Mouse (Mus musculus) heart, embryonic 11.5 days (tissue): ENCODE data around the gene Pax5. TPM values are rescaled to one million over a fixed set of nuclear protein-coding genes. Genes with fewer than 3 reads are reported as not detected.

Source experiments
- ATAC-seq: fragments of 200-750 bp; cut with Nextera tagmentation; replicated peaks from 2 replicates; pipeline ENCODE4 v1.8.0; 2017; ENCODE audit warnings: moderate library complexity; ENCODE audit not compliant: insufficient number of reproducible peaks, low FRiP score, low TSS enrichment
- H3K27ac ChIP-seq: fragments of 300-500 bp; sonication (generic); 2 replicates; pipeline ENCODE4 v1.5.1; 2014; ENCODE audit warnings: mild to moderate bottlenecking, low read depth, low read length
- H3K27me3 ChIP-seq: fragments of 300-500 bp; sonication (generic); 2 replicates; pipeline ENCODE4 v1.6.1; 2014; ENCODE audit warnings: mild to moderate bottlenecking, low read length, mixed read lengths; ENCODE audit not compliant: control insufficient read depth, insufficient read depth
- H3K36me3 ChIP-seq: fragments of 300-500 bp; sonication (generic); 2 replicates; pipeline ENCODE4 v1.6.1; 2014; ENCODE audit warnings: mild to moderate bottlenecking, low read length, moderate library complexity, mixed read lengths; ENCODE audit not compliant: control insufficient read depth, insufficient read depth
- H3K4me1 ChIP-seq: fragments of 300-500 bp; sonication (generic); 2 replicates; pipeline ENCODE4 v1.6.1; 2014; ENCODE audit warnings: low read length; ENCODE audit not compliant: control insufficient read depth, insufficient read depth
- H3K4me2 ChIP-seq: fragments of 300-500 bp; sonication (generic); 2 replicates; pipeline ENCODE4 v1.6.1; 2014; ENCODE audit warnings: mild to moderate bottlenecking, moderate library complexity
- H3K4me3 ChIP-seq: fragments of 300-500 bp; sonication (generic); 2 replicates; pipeline ENCODE4 v1.5.1; 2014; ENCODE audit warnings: low read depth, low read length
- H3K9ac ChIP-seq: fragments of 300-500 bp; sonication (generic); 2 replicates; pipeline ENCODE4 v1.6.1; 2014; ENCODE audit warnings: mild to moderate bottlenecking, low read depth, low read length, moderate library complexity
- H3K9me3 ChIP-seq: fragments of 300-500 bp; sonication (generic); replicated peaks from 2 replicates; pipeline ENCODE4 v1.6.1; 2016; ENCODE audit warnings: low read length; ENCODE audit not compliant: control insufficient read depth
- WGBS: fragments of 180-500 bp; shearing (Covaris S2); extraction: QIAGEN DNeasy Blood & Tissue Kit; methylation state at CpG from one replicate; pipeline ENCODE4 v1.1.7; 2014; ENCODE audit not compliant: insufficient replicate concordance; 5-methylcytosine and 5-hydroxymethylcytosine counted together
- polyA plus RNA-seq: library from polyadenylated mRNA; unstranded; fragments of >200 nt; fragmentation: Nextera tagmentation; extraction: Ambion mirVana; gene quantifications from 2 replicates; pipeline ENCODE4 v1.2.1, GENCODE M21; 2014

Pax5 gene
- polyA plus RNA-seq, 1 experiment from 2014 or later = not detected

DNA sequence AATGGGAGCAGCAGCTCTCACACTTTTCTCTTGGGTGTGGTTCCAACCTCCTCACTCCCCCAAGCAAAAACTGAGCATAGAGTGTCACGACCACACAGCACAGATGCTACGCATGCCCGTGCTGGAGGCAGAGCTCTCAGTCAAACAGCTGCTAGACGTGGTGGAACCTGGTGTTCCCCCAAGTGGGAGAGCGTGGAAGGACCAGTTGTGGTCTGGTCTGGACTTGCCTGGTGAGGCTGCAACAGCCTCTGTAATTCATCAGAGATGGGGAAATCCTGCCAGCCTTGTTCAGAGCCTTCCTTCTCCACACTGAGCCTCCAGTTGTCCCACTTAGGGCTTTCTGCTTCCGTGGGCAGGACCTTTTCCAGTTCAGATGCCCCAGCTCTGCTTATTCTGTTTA lies 80.2 kb downstream of the Pax5 start:
- Histone ChIP-seq H3K36me3 (no peaks in the 10 kb centered on the region), H3K27me3 (no peaks in the 10 kb centered on the region; the same call in none of the 2 replicates), H3K4me1 (peaks cover 2% of the 10 kb centered on the region; the same call in 1 of the 2 replicates), H3K27ac (no peak overlapping the region), H3K4me3 (no peak overlapping the region), H3K9me3 (no peaks in the 10 kb centered on the region), H3K9ac (no peak overlapping the region), H3K4me2 (no peak overlapping the region)
- ATAC-seq = no peak
- WGBS = 60% methylated on average over 6 of the region's 6 CpGs

DNA sequence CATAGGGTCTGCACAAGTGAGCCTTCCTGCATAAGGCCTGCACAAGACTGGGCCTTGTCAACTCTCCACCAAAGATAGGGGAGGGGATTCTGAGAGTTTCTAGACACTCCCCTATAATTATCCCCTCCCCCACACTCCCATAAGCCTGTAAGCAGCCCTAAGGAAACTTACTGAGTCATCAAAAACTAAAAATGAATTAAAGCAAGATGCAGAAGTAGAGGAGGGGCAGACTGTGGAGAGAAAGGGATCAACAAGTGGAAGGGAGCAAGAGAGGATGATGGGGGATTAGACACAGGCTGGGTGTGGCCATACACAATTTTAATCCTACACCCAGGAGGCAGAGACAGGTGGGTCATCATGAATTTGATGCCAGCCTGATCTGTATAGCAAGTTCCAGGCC lies 82.4 kb downstream of the Pax5 start:
- Histone ChIP-seq H3K4me1 (no peaks in the 10 kb centered on the region), H3K4me3 (no peak overlapping the region), H3K36me3 (no peaks in the 10 kb centered on the region), H3K27ac (no peak overlapping the region), H3K9me3 (no peaks in the 10 kb centered on the region), H3K9ac (no peak overlapping the region), H3K27me3 (no peaks in the 10 kb centered on the region), H3K4me2 (no peak overlapping the region)
- ATAC-seq = no peak

DNA sequence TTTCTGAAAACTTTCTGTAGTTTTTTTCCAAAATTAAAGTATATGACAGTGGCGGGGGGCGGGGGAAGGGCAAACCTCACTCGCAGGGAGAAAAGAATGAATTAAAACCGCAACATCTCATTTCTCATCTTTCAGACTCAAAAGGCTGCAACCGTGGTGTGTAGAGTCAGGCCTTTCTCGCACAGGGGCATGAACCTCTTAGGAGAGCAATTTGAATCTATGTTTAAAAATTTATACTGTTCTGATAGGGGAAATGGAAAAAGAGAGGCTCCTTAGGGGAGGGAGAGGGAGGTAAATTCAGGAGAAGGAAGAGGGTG lies 85.2 kb downstream of the Pax5 start:
- no peak overlapping the region for H3K4me2 ChIP-seq
- H3K36me3 ChIP-seq = no peaks in the 10 kb centered on the region
- no peaks in the 10 kb centered on the region for H3K27me3 ChIP-seq
- no peak overlapping the region for H3K27ac ChIP-seq
- no peaks in the 10 kb centered on the region for H3K9me3 ChIP-seq
- no peak overlapping the region for H3K9ac ChIP-seq
- ATAC-seq = no peak
- no peaks in the 10 kb centered on the region for H3K4me1 ChIP-seq
- H3K4me3 ChIP-seq = no peak overlapping the region
- 83% methylated on average over 6 of the region's 6 CpGs for WGBS

DNA sequence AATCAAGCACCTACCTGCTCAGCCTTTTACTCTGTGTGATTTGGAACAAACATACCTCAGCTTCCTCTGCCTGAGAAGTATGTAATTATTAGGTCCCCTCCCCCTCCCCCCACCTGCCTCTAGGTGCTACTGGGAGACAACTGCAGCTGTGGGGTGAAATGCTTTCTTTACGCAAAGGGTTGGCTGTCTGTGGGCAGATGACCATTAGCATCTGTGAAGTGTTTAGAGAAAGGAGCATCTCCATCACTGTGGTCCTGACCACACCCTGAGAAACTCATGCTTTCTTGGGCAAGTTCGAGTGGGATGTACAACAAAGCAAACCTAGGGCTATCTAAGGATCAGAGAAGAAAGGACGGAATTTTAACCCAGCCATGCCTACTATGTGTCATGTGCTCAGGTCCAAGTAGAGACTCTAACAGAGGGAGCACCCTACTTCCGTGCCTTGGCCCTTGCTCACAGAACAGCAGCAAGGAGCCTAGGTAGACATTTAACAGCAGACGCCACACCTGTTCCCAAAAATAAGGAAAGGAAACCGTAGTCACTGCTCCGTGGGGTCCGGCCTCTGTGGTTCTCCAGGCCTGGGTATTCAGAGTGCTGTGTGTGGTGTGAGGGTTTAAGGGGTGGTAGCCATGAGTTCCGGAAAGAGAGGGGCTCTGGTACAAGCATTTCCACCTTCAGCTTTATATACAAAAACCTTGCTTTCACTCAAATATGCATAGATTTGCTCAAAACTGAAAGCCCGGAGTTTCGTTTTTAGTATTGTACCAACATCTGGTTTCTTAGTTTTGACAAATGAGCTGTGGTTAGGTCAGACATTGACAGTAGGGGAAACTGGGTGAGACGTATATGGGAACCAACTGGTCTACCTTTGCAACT lies 85.8 kb downstream of the Pax5 start:
- Histone ChIP-seq H3K27ac (no peak overlapping the region), H3K4me1 (no peaks in the 10 kb centered on the region), H3K4me3 (no peak overlapping the region), H3K9me3 (no peaks in the 10 kb centered on the region), H3K27me3 (no peaks in the 10 kb centered on the region), H3K9ac (no peak overlapping the region), H3K4me2 (no peak overlapping the region), H3K36me3 (no peaks in the 10 kb centered on the region)
- 81% methylated on average over 12 of the region's 12 CpGs for WGBS
- ATAC-seq = no peak

DNA sequence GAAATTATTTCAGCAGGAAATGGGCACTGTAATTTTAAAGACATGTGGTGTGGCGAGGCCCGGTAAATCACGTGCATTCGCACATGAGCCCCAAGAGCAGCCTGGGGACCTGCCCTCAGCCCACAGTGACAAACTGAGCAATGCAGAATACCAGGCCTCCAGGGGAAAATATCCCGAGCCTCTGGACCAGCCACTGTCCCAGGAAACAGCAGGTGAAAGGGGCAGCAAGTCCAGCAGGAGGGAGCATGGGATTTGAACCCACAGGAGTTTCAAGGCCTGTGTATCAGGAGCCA lies 86.9 kb downstream of the Pax5 start:
- Histone ChIP-seq H3K27ac (no peak overlapping the region), H3K4me3 (no peak overlapping the region), H3K36me3 (no peaks in the 10 kb centered on the region), H3K4me2 (no peak overlapping the region), H3K27me3 (no peaks in the 10 kb centered on the region), H3K9ac (no peak overlapping the region), H3K9me3 (no peaks in the 10 kb centered on the region), H3K4me1 (no peaks in the 10 kb centered on the region)
- WGBS = 77% methylated on average over 5 of the region's 5 CpGs
- ATAC-seq = no peak

DNA sequence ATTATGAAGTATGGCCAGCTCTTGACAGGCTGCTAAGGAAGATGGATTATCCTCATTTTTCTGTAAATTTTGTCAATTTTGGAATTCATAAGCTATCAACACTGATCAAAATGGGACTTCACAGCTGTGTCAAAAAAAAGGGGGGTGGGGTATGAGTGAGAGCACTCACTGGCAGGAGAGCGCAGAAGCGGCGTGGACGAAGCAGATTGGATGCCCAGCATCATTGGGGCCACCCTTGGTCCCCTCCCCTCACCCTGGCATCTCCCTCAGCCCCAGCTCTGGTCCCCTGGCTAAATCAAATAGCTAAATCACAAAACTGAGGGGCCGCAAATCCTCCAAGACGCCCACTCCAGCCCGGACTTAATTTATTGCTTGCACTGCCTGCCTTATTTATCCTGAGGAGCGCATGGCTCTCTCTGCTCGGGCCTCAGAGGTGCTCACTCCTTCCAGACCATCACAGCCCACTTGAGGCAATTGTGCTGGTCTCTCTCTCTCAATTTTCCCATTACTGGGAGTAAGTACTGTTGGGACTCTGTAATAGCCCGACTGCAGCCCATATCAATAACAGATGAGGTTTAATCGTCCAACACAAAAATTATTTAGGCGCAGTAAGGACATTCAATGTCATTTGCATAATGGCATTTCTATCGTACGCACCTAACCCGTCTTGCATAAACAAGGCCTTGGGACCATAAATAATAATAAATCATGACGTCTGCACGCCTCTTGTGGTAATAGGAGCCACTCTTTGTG lies 87.4 kb downstream of the Pax5 start:
- no peaks in the 10 kb centered on the region for H3K9me3 ChIP-seq
- 80% methylated on average over 17 of the region's 17 CpGs for WGBS
- H3K36me3 ChIP-seq = no peaks in the 10 kb centered on the region
- H3K4me1 ChIP-seq = no peaks in the 10 kb centered on the region
- H3K27ac ChIP-seq = no peak overlapping the region
- H3K4me3 ChIP-seq = no peak overlapping the region
- no peaks in the 10 kb centered on the region for H3K27me3 ChIP-seq
- ATAC-seq = no peak
- H3K4me2 ChIP-seq = no peak overlapping the region
- H3K9ac ChIP-seq = no peak overlapping the region

DNA sequence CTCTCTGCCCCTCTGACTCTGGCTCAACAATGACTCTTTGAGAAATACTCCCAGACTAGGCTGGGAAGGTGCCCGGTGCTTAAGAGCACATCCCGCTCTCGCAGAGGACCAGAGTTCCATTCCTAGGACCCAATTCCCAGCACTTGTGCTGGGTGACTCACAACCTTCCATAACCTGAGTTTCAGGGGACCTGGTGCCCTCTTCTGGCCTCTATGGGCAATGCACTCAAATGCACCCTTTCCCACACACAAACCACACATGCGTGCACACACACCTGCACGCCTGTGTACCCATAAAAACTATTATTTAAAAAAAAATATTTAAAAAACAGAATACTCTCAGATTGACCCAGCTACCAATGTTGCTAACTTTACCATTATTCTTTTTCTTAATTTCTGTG lies 90.0 kb downstream of the Pax5 start:
- H3K9me3 ChIP-seq = no peaks in the 10 kb centered on the region
- H3K4me3 ChIP-seq = no peak overlapping the region
- H3K4me1 ChIP-seq = no peaks in the 10 kb centered on the region
- 86% methylated on average over 5 of the region's 5 CpGs for WGBS
- no peak overlapping the region for H3K27ac ChIP-seq
- no peaks in the 10 kb centered on the region; the same call in 1 of the 2 replicates for H3K27me3 ChIP-seq
- H3K9ac ChIP-seq = no peak overlapping the region
- no peaks in the 10 kb centered on the region for H3K36me3 ChIP-seq
- no peak for ATAC-seq
- H3K4me2 ChIP-seq = no peak overlapping the region

DNA sequence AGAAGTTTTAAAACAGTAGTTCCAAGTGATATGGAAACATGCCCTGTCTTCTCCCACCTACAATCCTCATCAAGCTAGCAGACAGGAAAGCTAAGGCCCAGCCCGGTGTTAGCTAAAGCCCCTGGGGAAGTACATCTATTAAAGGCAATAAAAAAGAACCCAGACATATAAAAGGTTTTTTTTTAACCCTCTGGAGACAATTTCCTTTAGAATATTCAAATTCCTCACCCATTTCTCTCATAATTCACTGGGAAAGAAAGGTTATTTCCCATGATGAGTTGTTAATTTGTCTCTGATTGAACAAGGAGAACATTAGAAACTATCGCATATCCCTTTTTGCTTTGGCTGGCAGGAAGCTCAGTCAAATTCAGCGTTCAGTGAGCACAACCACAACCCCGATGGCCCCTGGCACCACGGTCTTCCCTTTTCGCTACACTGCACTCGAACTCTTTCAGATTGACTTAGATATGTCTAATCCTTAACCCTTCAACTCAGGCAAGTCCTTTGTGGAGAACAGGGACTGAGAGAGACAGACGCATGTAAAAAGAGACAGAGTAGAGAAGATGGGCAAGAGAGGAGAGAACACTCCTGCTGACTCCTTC lies 96.1 kb downstream of the Pax5 start:
- Histone ChIP-seq H3K4me2 (no peak overlapping the region), H3K27me3 (no peaks in the 10 kb centered on the region; the same call in 1 of the 2 replicates), H3K36me3 (no peaks in the 10 kb centered on the region), H3K4me1 (no peaks in the 10 kb centered on the region), H3K9ac (no peak overlapping the region), H3K27ac (no peak overlapping the region), H3K9me3 (no peaks in the 10 kb centered on the region), H3K4me3 (no peak overlapping the region)
- WGBS = 85% methylated on average over 8 of the region's 8 CpGs
- no peak for ATAC-seq
